Mouse (Mus musculus): ENCODE data around the gene Bbs9. TPM values are rescaled to one million over a fixed set of nuclear protein-coding genes. Genes with fewer than 3 reads are reported as not detected.

Gene Bbs9
- polyA plus RNA-seq (2015; fragmentation: Nextera tagmentation; extraction: Ambion mirVana), result 13.9 and 15.9 TPM in 2 replicates

DNA sequence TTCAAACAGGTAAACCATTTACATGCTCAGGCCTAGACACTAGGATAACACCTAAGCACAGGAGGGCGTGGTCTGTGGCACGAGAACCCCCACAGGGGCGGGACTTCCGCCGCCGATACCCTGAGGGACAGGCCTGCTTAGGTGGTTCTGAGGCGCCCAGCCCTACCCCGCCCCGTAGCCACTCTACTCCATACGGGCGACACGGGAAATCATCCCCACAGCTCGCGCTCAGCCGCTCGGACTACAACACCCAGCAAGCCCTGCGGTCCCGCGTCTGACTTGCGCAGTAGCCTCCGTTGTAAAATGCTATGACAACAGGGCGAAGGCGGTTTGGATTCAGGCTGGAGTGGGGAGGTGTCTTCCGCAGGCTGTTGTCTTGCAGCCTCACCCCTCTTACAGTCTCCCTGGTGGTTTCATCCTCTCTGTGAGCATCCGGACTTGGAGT lies at the start of gene Bbs9:
Gene Bbs9, plus strand, starts transcription at position 292 of the 445 bp plus-strand sequence.
- WGBS, result under 1% methylated on average over 25 of the region's 25 CpGs
- Histone ChIP-seq H3K4me1 (peaks cover 13% of the 10 kb centered on the region), H3K4me3 (peak within 1 kb of the TSS; percentile 74), H3K27ac (peak within 1 kb of the TSS; percentile 55), H3K9me3 (no peaks in the 10 kb centered on the region), H3K9ac (peak within 1 kb of the TSS; percentile 75), H3K4me2 (replicated peaks) (peak within 1 kb of the TSS; percentile 92), H3K27me3 (no peaks in the 10 kb centered on the region), H3K36me3 (no peaks in the 10 kb centered on the region)
- ATAC-seq (ENCODE audit: low FRiP score, low read depth), result peak; percentile 98

DNA sequence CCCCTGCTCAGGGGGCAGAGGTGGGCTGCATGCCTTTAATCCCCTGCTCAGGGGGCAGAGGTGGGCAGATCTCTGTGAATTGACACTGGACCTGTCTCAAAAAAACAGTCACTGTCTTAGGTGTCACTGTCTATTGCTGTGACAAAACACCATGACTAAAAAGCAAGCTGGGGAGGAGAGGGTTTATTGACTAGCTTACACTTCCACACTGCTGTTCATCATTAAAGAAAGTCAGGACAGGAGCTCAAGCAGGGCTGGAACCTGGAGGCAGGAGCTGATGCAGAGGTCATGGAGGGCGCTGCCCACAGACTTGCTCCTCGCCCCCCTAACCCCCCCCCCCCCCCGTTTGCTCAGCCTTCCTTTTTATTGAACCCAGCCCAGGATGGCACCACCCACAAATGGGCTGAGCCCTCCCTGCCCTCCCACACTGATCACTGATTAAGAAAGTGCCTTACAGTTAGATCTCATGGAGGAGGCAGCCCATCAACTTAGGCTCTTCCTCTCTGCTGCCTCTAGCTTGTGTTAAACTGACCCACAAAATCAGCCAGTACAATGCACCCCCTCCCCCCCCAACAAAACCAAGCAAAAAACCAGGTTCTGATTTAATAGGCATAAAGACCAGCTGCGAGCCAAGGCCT lies 47.4 kb upstream of the Bbs9 start:
- no peak overlapping the region for H3K9ac ChIP-seq
- 16% methylated on average over 4 of the region's 4 CpGs for WGBS
- no peak overlapping the region for H3K4me3 ChIP-seq
- peaks cover 2% of the 10 kb centered on the region; the same call in 1 of the 2 replicates for H3K27me3 ChIP-seq
- H3K27ac ChIP-seq, result no peak overlapping the region
- peaks cover 35% of the 10 kb centered on the region for H3K4me1 ChIP-seq
- ATAC-seq (ENCODE audit: low FRiP score, low read depth), result peak; percentile 49; the same call in 1 of the 2 replicates
- no peaks in the 10 kb centered on the region for H3K9me3 ChIP-seq
- no peak overlapping the region for H3K4me2 ChIP-seq (replicated peaks)
- no peaks in the 10 kb centered on the region; the same call in 1 of the 2 replicates for H3K36me3 ChIP-seq

DNA sequence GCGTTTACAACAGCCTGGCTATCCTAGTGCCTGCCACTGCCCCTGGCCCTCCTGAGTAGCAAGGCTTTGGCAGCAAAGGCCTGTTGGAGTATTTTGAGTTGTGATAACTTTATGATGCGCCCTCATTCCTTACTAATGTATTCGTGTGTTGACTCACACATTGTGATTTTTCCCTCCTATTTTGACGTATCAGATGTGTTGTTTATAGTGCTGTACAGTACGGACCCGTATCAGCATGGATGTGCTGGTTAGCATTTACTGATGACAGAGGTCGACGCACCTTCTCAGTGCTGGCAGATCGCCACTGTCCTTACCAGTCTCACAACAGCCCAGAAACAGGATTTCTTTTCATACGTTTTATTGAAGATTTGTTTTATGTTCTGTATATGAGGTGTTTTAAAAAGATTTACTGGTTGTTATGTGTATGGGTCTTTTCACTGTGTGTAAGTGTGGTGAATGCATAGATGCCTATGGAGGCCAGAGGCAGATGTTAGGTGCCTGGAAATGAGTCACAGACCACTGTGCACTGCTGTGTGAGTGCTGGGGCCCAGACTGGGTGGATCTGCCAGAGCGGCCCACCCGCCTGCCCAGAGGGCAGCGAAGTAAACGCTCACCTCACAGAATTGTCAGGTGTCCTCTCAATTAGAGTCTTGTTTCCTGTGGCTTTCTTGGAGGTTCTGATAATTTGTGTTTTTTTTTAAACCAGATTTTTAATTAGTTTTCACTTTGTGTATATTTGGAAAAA lies 46.7 kb upstream of the Bbs9 start:
- Histone ChIP-seq H3K4me3 (no peak overlapping the region), H3K9ac (no peak overlapping the region), H3K4me1 (peaks cover 35% of the 10 kb centered on the region), H3K27ac (no peak overlapping the region), H3K27me3 (peaks cover 2% of the 10 kb centered on the region; the same call in 1 of the 2 replicates), H3K36me3 (no peaks in the 10 kb centered on the region; the same call in 1 of the 2 replicates), H3K9me3 (no peaks in the 10 kb centered on the region), H3K4me2 (replicated peaks) (no peak overlapping the region)
- WGBS, result 45% methylated on average over 14 of the region's 14 CpGs
- peak; percentile 55; the same call in 1 of the 2 replicates for ATAC-seq (ENCODE audit: low FRiP score, low read depth)

DNA sequence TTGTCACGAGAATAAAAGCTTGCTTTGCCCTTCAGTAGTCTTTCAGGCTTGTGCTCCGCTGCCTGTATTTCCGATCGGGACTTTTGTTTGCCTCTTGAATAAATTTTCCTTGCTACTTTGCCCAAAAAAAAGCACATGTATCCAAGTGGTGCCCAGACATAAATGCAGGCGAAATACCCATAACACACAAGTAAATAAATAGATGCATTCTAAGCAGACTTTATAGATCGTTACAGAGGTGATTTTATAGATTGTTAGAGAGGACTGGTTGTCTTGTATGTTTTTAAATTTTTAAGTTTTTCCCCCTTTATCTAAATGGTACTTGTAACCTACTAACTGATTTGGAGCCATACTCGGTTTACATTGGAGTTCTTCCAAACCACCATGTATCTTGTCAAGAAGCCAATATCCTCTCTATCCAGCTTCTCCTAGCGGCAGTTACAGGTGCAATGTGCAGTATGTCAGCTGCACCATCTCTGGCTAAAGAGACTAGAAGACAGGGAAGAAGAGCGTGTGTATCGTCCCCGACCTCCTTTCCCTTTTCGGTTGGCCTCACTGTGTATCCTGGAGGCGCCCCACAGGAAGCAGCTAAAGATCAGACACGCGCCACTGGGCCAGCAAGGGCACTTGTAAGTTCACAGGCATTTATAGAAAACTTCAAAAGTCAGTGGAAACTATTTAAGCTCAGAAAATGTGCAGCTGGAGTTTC lies 45.8 kb upstream of the Bbs9 start:
- no peaks in the 10 kb centered on the region for H3K9me3 ChIP-seq
- H3K27ac ChIP-seq, result 0 out of 2 replicates have a peak overlapping the region, but pooled peaks have one; percentile 44
- H3K4me3 ChIP-seq, result peak overlapping the region; percentile 12; the same call in 1 of the 2 replicates
- H3K27me3 ChIP-seq, result peaks cover 2% of the 10 kb centered on the region; the same call in 1 of the 2 replicates
- peak overlapping the region; percentile 42 for H3K4me2 ChIP-seq (replicated peaks)
- no peak; the same call in 1 of the 2 replicates for ATAC-seq (ENCODE audit: low FRiP score, low read depth)
- H3K9ac ChIP-seq, result no peak overlapping the region
- peaks cover 35% of the 10 kb centered on the region for H3K4me1 ChIP-seq
- H3K36me3 ChIP-seq, result no peaks in the 10 kb centered on the region; the same call in 1 of the 2 replicates
- WGBS, result 44% methylated on average over 15 of the region's 15 CpGs

DNA sequence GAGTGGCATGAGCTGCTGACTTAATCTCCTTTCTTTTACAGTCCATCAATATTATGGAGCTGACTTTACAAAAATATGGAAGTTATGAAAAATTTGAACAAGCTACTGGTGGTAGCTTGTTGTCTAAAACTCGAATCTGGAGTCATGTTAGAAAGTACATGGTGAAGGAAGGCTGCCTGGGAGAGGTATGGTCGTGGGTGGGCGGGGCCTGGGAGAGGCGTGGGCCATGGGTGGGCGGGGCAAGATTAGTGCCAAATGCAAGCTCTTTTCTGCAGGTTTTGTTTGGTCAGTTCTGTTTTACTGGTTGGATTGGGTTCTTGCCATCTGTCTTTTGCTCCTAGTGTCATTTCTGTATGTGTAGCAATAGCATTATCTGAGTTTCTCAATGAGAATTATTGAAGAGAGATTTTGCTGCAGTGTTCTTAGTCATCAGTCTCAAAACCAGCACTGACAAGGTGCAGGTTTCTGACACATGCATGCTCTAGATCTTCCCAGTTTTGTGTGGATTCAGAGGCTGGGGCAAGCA lies 45.1 kb upstream of the Bbs9 start:
- WGBS, result 26% methylated on average over 5 of the region's 5 CpGs

DNA sequence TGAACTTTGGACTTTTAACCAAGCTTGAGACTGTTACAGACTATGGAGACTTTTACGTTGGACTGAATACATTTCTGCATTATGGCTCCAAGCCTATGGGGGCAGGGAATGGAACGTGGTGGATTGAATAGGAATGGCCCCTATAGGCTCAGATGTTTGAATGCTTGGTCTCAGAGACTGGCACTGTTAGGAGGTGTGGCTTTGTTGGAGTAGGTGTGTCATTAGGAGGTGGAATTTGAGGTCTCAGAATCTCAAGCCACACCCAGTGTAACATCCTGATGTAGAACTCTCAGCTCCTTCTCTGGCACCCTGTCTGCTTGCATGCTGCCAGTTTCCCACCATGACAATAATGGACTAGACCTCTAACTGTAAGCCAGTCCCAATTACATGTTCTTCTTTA lies 42.3 kb upstream of the Bbs9 start:
- 80% methylated on average over 2 of the region's 2 CpGs for WGBS
- H3K27ac ChIP-seq, result no peak overlapping the region
- no peak overlapping the region for H3K4me3 ChIP-seq
- no peak overlapping the region for H3K9ac ChIP-seq
- peaks cover 2% of the 10 kb centered on the region; the same call in 1 of the 2 replicates for H3K27me3 ChIP-seq
- no peak for ATAC-seq (ENCODE audit: low FRiP score, low read depth)
- peaks cover 29% of the 10 kb centered on the region for H3K4me1 ChIP-seq
- no peak overlapping the region for H3K4me2 ChIP-seq (replicated peaks)
- H3K9me3 ChIP-seq, result no peaks in the 10 kb centered on the region
- H3K36me3 ChIP-seq, result no peaks in the 10 kb centered on the region; the same call in none of the 2 replicates

More for the DNA sequence above, 45.1 kb upstream of the Bbs9 start:
- Histone ChIP-seq H3K9ac (no peak overlapping the region), H3K4me1 (peaks cover 35% of the 10 kb centered on the region), H3K4me2 (replicated peaks) (peak overlapping the region; percentile 42), H3K27me3 (peaks cover 2% of the 10 kb centered on the region; the same call in 1 of the 2 replicates), H3K4me3 (no peak overlapping the region), H3K27ac (0 out of 2 replicates have a peak overlapping the region, but pooled peaks have one; percentile 44), H3K9me3 (no peaks in the 10 kb centered on the region), H3K36me3 (no peaks in the 10 kb centered on the region; the same call in none of the 2 replicates)
- ATAC-seq (ENCODE audit: low FRiP score, low read depth), result no peak

DNA sequence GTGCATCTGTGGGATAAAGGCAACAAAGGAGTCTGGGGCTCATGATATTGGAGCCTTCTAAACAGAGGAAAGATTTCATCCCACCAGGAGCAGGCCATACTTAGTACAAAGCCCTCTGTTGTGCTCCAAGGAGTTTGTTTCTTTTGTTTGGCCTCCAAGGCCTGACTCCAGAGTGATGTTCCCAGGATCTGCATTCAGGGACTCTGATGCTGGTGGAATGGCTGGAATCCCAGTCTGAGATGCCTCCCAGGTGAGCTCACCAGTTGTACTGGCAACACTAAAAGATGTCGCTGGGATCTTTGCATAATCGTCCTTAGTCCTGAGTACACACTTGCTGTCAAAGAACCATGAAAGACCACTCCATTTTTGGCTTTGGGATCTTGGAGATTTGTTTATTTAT lies 41.4 kb upstream of the Bbs9 start:
- Histone ChIP-seq H3K4me1 (peaks cover 20% of the 10 kb centered on the region), H3K36me3 (no peaks in the 10 kb centered on the region; the same call in none of the 2 replicates), H3K9ac (no peak overlapping the region), H3K4me2 (replicated peaks) (no peak overlapping the region), H3K9me3 (no peaks in the 10 kb centered on the region), H3K27ac (no peak overlapping the region), H3K27me3 (peaks cover 2% of the 10 kb centered on the region; the same call in 1 of the 2 replicates), H3K4me3 (no peak overlapping the region)
- 93% methylated on average over 2 of the region's 2 CpGs for WGBS
- no peak for ATAC-seq (ENCODE audit: low FRiP score, low read depth)

DNA sequence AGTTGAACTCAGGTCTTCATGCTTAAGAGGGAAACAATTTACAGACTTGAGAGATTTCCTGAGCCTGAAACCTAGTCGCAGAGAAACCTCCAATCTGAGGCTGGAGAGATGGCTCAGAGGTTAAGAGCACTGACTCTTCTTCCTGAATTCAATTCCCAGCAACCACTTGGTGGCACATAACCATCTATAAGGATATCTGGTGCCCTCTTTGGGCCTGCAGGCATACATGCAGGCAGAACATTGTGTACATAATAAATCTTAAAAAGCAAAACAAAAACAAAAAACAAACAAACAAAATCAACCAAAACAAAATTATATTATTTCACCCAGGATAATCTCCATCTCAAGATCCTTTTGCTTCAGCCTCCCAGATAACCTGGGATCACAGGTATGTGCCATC lies 36.7 kb upstream of the Bbs9 start:
- H3K4me1 ChIP-seq, result no peaks in the 10 kb centered on the region
- H3K27me3 ChIP-seq, result no peaks in the 10 kb centered on the region
- peaks cover 10% of the 10 kb centered on the region; the same call in 1 of the 2 replicates for H3K36me3 ChIP-seq
- 75% methylated on average over 1 of the region's 1 CpGs for WGBS
- H3K9me3 ChIP-seq, result no peaks in the 10 kb centered on the region
- H3K27ac ChIP-seq, result no peak overlapping the region
- H3K4me3 ChIP-seq, result no peak overlapping the region
- H3K4me2 ChIP-seq (replicated peaks), result no peak overlapping the region
- H3K9ac ChIP-seq, result no peak overlapping the region
- ATAC-seq (ENCODE audit: low FRiP score, low read depth), result no peak

DNA sequence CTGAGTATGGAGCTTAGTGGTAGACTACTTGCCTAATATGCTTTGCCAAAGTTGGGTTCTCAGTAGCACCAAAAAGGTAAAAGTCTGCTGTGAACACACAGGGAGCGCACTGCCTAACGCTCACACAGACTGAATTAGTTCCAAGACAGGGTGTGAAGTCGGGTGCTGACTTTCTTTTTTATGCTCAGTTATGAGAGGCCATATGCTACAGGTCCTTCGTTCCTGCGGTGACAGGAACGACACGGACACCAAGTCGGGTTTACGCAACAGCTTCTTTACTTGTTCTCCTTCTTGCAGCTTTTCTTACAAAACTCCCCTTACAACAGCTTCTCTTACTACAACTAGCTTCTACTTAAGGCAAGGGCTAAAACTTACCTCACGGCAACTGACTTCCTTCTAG lies 32.4 kb upstream of the Bbs9 start:
- no peaks in the 10 kb centered on the region for H3K27me3 ChIP-seq
- no peak overlapping the region for H3K27ac ChIP-seq
- no peak overlapping the region for H3K9ac ChIP-seq
- no peak for ATAC-seq (ENCODE audit: low FRiP score, low read depth)
- 88% methylated on average over 10 of the region's 10 CpGs for WGBS
- no peak overlapping the region for H3K4me3 ChIP-seq
- no peaks in the 10 kb centered on the region for H3K4me1 ChIP-seq
- no peaks in the 10 kb centered on the region for H3K9me3 ChIP-seq
- peaks cover 40% of the 10 kb centered on the region for H3K36me3 ChIP-seq
- no peak overlapping the region for H3K4me2 ChIP-seq (replicated peaks)

DNA sequence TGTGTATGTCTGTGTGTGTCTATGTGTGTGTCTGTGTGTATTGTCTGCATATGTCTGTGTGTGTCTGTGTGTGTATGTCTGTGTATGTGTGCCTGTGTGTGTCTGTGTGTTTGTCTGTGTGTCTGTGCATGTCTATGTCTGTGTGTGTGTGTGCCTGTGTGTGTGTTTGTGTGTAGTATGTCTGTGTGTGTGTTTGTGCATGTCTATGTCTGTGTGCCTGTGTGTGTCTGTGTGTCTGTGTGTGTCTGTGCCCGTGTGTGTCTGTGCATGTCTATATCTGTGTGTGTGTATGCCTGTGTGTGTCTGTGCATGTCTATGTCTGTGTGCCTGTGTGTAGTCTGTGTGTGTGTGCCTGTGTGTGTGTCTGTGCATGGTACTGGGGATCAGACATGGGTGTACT lies 30.4 kb upstream of the Bbs9 start:
- H3K9me3 ChIP-seq, result no peaks in the 10 kb centered on the region
- 75% methylated on average over 1 of the region's 1 CpGs for WGBS
- no peaks in the 10 kb centered on the region for H3K4me1 ChIP-seq
- H3K27me3 ChIP-seq, result no peaks in the 10 kb centered on the region
- H3K27ac ChIP-seq, result no peak overlapping the region; the same call in 1 of the 2 replicates
- peaks cover 60% of the 10 kb centered on the region for H3K36me3 ChIP-seq
- ATAC-seq (ENCODE audit: low FRiP score, low read depth), result no peak
- H3K9ac ChIP-seq, result no peak overlapping the region
- H3K4me3 ChIP-seq, result no peak overlapping the region
- no peak overlapping the region for H3K4me2 ChIP-seq (replicated peaks)

DNA sequence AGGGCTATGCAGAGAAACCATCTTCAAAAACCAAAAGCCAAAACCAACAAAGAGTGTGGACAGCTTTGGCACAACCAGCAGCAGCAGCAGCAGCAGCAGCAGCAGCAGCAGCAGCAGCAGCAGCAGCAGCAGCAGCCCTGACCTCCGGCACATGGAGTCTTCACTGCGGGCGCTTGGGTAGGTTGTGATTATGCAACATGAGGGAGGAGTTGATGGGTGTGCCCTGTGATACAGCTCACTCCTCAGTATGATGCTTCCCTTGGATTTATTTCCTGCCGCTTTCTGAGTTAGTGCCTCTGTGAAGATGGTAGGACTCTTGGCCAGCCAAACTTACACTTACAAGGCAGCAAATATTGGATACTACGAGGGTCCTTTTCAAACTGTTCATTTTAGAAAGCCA lies 28.3 kb upstream of the Bbs9 start:
- Histone ChIP-seq H3K4me1 (no peaks in the 10 kb centered on the region), H3K9me3 (no peaks in the 10 kb centered on the region), H3K27me3 (no peaks in the 10 kb centered on the region), H3K9ac (no peak overlapping the region), H3K27ac (no peak overlapping the region), H3K4me3 (no peak overlapping the region), H3K36me3 (peaks cover 73% of the 10 kb centered on the region), H3K4me2 (replicated peaks) (no peak overlapping the region)
- 90% methylated on average over 5 of the region's 5 CpGs for WGBS
- ATAC-seq (ENCODE audit: low FRiP score, low read depth), result no peak

Data from limb, embryonic 13.5 days (tissue).